8 mouse cellular contexts compared by ENCODE assay signal in the genomic region with DNA sequence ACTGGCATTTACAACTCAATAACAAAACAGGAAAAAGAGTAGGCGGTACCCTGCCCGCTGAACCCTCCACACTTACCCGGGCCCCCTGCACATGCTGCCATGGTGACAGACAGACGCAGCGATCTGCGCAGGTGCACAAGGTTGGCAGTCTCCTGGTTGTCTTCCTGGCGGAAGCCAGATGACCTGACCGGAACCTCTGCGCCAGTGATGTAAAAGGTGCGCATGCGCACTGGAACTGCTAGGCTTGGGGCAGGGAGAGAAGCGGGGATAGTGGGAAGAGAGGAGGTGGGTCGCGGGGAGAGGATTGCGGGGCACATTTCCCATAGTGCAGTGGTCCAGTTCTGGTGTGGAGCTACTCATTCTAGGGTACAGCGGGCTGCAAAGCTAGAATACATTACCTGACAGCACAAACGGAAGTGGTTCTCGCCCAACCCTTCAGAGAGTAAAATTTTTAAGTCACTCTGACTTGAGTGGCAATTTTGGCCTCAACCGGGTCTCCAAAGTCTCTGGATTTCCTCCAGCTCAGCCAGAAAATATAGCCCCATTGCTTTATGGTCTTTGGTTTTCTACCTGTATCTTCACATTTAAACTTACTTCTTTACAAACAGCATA. TPM values are rescaled to one million over a fixed set of nuclear protein-coding genes. Genes with fewer than 3 reads are reported as not detected.
A peak's percentile ranks its signal among the peaks of the same experiment; 100 is the strongest.
DNase-seq lines count a peak whose midpoint lies in the region; ATAC-seq lines count a peak whose summit lies in the region.

TSS of gene Fam151b (minus strand) at position 164 of the 612 bp plus-strand sequence.

- no peaks in the 10 kb centered on the region for H3K27me3 ChIP-seq in hindbrain, embryonic 14.5 days (ENCODE audit: control insufficient read depth, insufficient read depth, low read length)

- peaks cover 3% of the 10 kb centered on the region for H3K36me3 ChIP-seq in hindbrain, embryonic 14.5 days (replicated peaks; ENCODE audit: control insufficient read depth, insufficient read depth)

- peak within 1 kb of the TSS; percentile 56 for H3K4me2 ChIP-seq in hindbrain, embryonic 14.5 days (replicated peaks)

- peak; percentile 100 for ATAC-seq in hindbrain, embryonic 14.5 days (ENCODE audit: low FRiP score)

- 10% methylated on average over 19 of the region's 19 CpGs for WGBS in hindbrain, embryonic 14.5 days

- DNase-seq in ZHBTc4 (ENCODE audit: low read depth, low spot score), result peak; percentile 98
- peak; percentile 74 to 86 for DNase-seq in cerebellum, postnatal 4 days (ENCODE audit: low spot score in 2 of 2)
- peak; percentile 91 to 95 for DNase-seq in frontal cortex, postnatal 36 days (ENCODE audit: low spot score in 2 of 2)
- peak; percentile 95 for DNase-seq in hindbrain, embryonic 14.5 days (ENCODE audit: low spot score)
- DNase-seq in layer of hippocampus, postnatal 25 days (ENCODE audit: extremely low spot score in 1 of 2, low spot score in 1 of 2), result peak; percentile 79 to 82
- peak; percentile 90 for DNase-seq in lung, postnatal 14 days
- DNase-seq in ovary, postnatal 36 days (ENCODE audit: low spot score), result peak; percentile 87
- DNase-seq in thymus, postnatal 14 days, result peak; percentile 96

- H3K9ac ChIP-seq in hindbrain, embryonic 14.5 days, result peak within 1 kb of the TSS; percentile 53

- peak within 1 kb of the TSS; percentile 42 for H3K4me3 ChIP-seq in hindbrain, embryonic 14.5 days (replicated peaks; ENCODE audit: low read length)

- no peaks in the 10 kb centered on the region for H3K9me3 ChIP-seq in hindbrain, embryonic 14.5 days (ENCODE audit: control insufficient read depth, low read length)

- H3K27ac ChIP-seq in hindbrain, embryonic 14.5 days, result peak within 1 kb of the TSS; percentile 66

- no peaks in the 10 kb centered on the region for H3K4me1 ChIP-seq in hindbrain, embryonic 14.5 days (replicated peaks; ENCODE audit: control insufficient read depth, insufficient read depth, low read length)

RNA-seq across cellular contexts. Expression of gene Fam151b, which starts in this region (rescaled TPM):
- not detected in 2 replicates for polyA plus RNA-seq in hindbrain, embryonic 14.5 days (2014; fragmentation: Nextera tagmentation; extraction: Ambion mirVana)
- 10 to 100 TPM; 10.4 to 11.6 TPM for total RNA-seq in layer of hippocampus, postnatal 25 days (2021)

Comparison
In these comparisons a context has a peak if more than half of its experiments do, and no peak if none do; other contexts are left out.
1. Peak in every context shown above with its lines: DNase-seq, ATAC-seq, H3K4me3 ChIP-seq and H3K27ac ChIP-seq.
2. Peak in DNase-seq, ATAC-seq, H3K4me3 ChIP-seq, H3K27ac ChIP-seq, H3K9ac ChIP-seq and H3K4me2 ChIP-seq in hindbrain, embryonic 14.5 days; RNA of the gene not detected or under 1 TPM.